Mouse (Mus musculus) CD4-positive, CD25-positive, alpha-beta regulatory T cell (primary cell): Measurements from ENCODE around the gene Emcn. TPM values are rescaled to one million over a fixed set of nuclear protein-coding genes. Genes with fewer than 3 reads are reported as not detected.

Source experiments
- polyA plus RNA-seq: library from polyadenylated mRNA; unstranded; fragments of 100-300 nt; shearing (Covaris generic); gene quantifications from one replicate; pipeline ENCODE4 v1.2.1, GENCODE M21; 2017

The Emcn gene
- polyA plus RNA-seq = 0.10 TPM

DNA sequence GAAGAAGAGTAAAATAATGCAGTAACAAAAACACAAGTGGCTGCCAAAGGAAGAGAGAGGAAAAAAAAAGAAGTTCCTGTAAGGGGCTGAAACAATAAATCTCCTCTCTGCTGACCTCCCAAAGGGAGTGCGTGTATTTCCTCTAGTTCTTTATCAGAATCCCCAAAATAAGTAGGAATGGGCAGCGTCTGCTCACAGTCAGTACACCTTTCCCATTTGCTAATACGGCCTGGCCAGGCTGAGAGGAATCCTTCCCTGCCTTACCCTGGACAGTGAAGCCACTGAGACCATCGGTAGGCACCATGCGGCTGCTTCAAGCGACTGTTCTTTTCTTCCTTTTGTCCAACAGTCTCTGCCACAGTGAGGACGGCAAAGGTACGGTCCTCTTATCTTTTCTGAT is at the start of gene Emcn:
Emcn (plus strand) TSS at position 130 of the 400 bp plus-strand sequence.

